Comparison of ENCODE assay signal across 14 mouse cellular contexts in the genomic region with DNA sequence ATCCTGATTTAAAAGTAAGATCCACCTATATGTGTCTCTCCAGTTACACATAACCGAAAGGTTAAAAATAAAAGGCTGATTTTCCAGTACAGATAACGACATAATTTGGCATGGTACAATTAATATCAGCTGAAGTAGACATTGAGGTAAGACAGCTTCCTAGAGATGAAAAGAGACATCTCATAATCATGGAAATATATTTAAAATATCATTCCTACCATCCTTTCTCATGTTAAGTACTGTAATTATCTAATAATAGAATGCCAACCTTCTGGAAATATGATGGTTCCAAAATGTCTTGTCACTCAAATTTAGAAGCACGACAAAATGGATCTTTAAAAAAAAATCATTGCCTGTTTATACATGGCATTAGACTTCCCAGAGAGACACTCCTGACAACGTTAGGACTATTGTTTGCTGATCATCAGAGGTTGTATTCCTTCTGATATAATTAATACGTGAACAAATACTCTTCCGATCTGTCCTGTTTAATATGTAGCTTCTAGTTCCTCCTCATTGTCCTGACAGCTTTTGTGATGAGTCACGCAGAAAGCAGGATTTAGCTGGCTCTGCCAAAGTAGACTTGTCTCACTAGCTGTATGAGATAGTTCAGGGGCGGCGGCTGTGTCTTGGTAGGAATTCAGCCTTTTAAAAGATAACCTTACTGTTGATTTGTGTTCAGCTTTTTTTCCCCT. TPM values are rescaled to one million over a fixed set of nuclear protein-coding genes. Genes with fewer than 3 reads are reported as not detected.
DNase-seq lines count a peak whose midpoint lies in the region; ATAC-seq and TF ChIP-seq lines count a peak whose summit lies in the region.
"Had no signal": no experiment of that assay in that cellular context is flagged by ENCODE, and none has a peak within 500 bp of the region (broad histone marks: within the 10 kb centered on the region; RNA-seq: fewer than 3 reads in every experiment).

No protein-coding gene starts in this region.

- no peak for DNase-seq in forebrain, embryonic 10.5 days (ENCODE audit: extremely low spot score, low spot score)
- DNase-seq in hindbrain, postnatal 0 days (ENCODE audit: low spot score) = peak; percentile 12
- no peak for DNase-seq in hindbrain, embryonic 10.5 days (ENCODE audit: low spot score)
- DNase-seq in urinary bladder, postnatal 14 days (ENCODE audit: low spot score) = peak; percentile 26
- no peak for DNase-seq in urinary bladder, postnatal 10 days (ENCODE audit: low spot score)
- DNase-seq in embryo, embryonic 10 days (ENCODE audit: low spot score) = no peak
- DNase-seq: cerebellum, adult 11 months; embryo, embryonic 11 days; kidney, adult 11 months; thymus, postnatal 14 days had no signal

- H3K4me3 ChIP-seq in forebrain, embryonic 16.5 days (replicated peaks; ENCODE audit: low read length) = no peak overlapping the region
- no peak overlapping the region for H3K4me3 ChIP-seq in forebrain, embryonic 10.5 days
- no peak overlapping the region for H3K4me3 ChIP-seq in hindbrain, postnatal 0 days (ENCODE audit: low read length)
- H3K4me3 ChIP-seq in hindbrain, embryonic 10.5 days = no peak overlapping the region
- H3K4me3 ChIP-seq in kidney, embryonic 14.5 days (ENCODE audit: low read length) = no peak overlapping the region

- WGBS in forebrain, embryonic 16.5 days = 55% methylated on average over 9 of the region's 9 CpGs
- WGBS in forebrain, embryonic 10.5 days = 86% methylated on average over 9 of the region's 9 CpGs
- WGBS in hindbrain, postnatal 0 days = 65% methylated on average over 9 of the region's 9 CpGs
- 90% methylated on average over 9 of the region's 9 CpGs for WGBS in hindbrain, embryonic 10.5 days
- 84% methylated on average over 9 of the region's 9 CpGs for WGBS in kidney, embryonic 14.5 days

- H3K4me2 ChIP-seq in forebrain, embryonic 16.5 days (ENCODE audit: low read length) = no peak overlapping the region
- no peak overlapping the region for H3K4me2 ChIP-seq in hindbrain, postnatal 0 days (ENCODE audit: low read depth, low read length)
- H3K4me2 ChIP-seq in kidney, embryonic 14.5 days (replicated peaks; ENCODE audit: low read depth, low read length) = no peak overlapping the region

- no peak overlapping the region for H3K27ac ChIP-seq in forebrain, embryonic 16.5 days (ENCODE audit: low read length)
- no peak overlapping the region for H3K27ac ChIP-seq in forebrain, embryonic 10.5 days
- H3K27ac ChIP-seq in hindbrain, postnatal 0 days = no peak overlapping the region
- H3K27ac ChIP-seq in hindbrain, embryonic 10.5 days = no peak overlapping the region
- no peak overlapping the region for H3K27ac ChIP-seq in kidney, embryonic 14.5 days (ENCODE audit: low read depth, low read length)
- H3K27ac ChIP-seq: liver, embryonic 14.5 days had no signal

- no peaks in the 10 kb centered on the region for H3K27me3 ChIP-seq in forebrain, embryonic 16.5 days (replicated peaks; ENCODE audit: control insufficient read depth, insufficient read depth, low read length)
- no peaks in the 10 kb centered on the region for H3K27me3 ChIP-seq in forebrain, embryonic 10.5 days (ENCODE audit: poor library complexity, severe bottlenecking)
- no peaks in the 10 kb centered on the region for H3K27me3 ChIP-seq in hindbrain, postnatal 0 days (ENCODE audit: insufficient read depth, low read length)
- H3K27me3 ChIP-seq in hindbrain, embryonic 10.5 days (ENCODE audit: insufficient read depth, poor library complexity, severe bottlenecking) = no peaks in the 10 kb centered on the region
- H3K27me3 ChIP-seq in kidney, embryonic 14.5 days (ENCODE audit: control insufficient read depth, insufficient read depth, low read length) = no peaks in the 10 kb centered on the region

- H3K9ac ChIP-seq in forebrain, embryonic 16.5 days (replicated peaks; ENCODE audit: low read depth, low read length) = no peak overlapping the region
- H3K9ac ChIP-seq in hindbrain, postnatal 0 days (replicated peaks; ENCODE audit: low read length) = no peak overlapping the region
- no peak overlapping the region for H3K9ac ChIP-seq in kidney, embryonic 14.5 days (ENCODE audit: low read depth, low read length)
- H3K9ac ChIP-seq: liver, embryonic 14.5 days had no signal

- H3K9me3 ChIP-seq in forebrain, embryonic 16.5 days (ENCODE audit: control insufficient read depth, low read length) = no peaks in the 10 kb centered on the region
- H3K9me3 ChIP-seq in forebrain, embryonic 10.5 days = no peaks in the 10 kb centered on the region
- H3K9me3 ChIP-seq in hindbrain, postnatal 0 days (ENCODE audit: low read length) = no peaks in the 10 kb centered on the region
- no peaks in the 10 kb centered on the region for H3K9me3 ChIP-seq in hindbrain, embryonic 10.5 days
- H3K9me3 ChIP-seq in kidney, embryonic 14.5 days (ENCODE audit: control insufficient read depth, low read length) = no peaks in the 10 kb centered on the region

- peaks cover 3% of the 10 kb centered on the region; the same call in 1 of the 2 replicates for H3K4me1 ChIP-seq in forebrain, embryonic 16.5 days (replicated peaks; ENCODE audit: control insufficient read depth, insufficient read depth, low read length)
- peaks cover 8% of the 10 kb centered on the region for H3K4me1 ChIP-seq in forebrain, embryonic 10.5 days
- no peaks in the 10 kb centered on the region for H3K4me1 ChIP-seq in hindbrain, postnatal 0 days (ENCODE audit: insufficient read depth, low read length)
- H3K4me1 ChIP-seq in hindbrain, embryonic 10.5 days (replicated peaks) = peaks cover 6% of the 10 kb centered on the region; the same call in 1 of the 2 replicates
- H3K4me1 ChIP-seq in kidney, embryonic 14.5 days (ENCODE audit: control insufficient read depth, insufficient read depth, low read length) = no peaks in the 10 kb centered on the region

- peak; percentile 81 for ATAC-seq in forebrain, embryonic 16.5 days
- no peak for ATAC-seq in hindbrain, postnatal 0 days
- no peak for ATAC-seq in kidney, embryonic 14.5 days (ENCODE audit: low FRiP score, low TSS enrichment)
- ATAC-seq: CD4-positive, CD25-positive, alpha-beta regulatory T cell, adult 4 months had no signal

- TF ChIP-seq CTCF in hindbrain, postnatal 0 days (IDR thresholded peaks at IDR 0.05; ENCODE audit: low read depth) = no peak

- no peaks in the 10 kb centered on the region for H3K36me3 ChIP-seq in forebrain, embryonic 16.5 days (ENCODE audit: control insufficient read depth, insufficient read depth)
- no peaks in the 10 kb centered on the region for H3K36me3 ChIP-seq in forebrain, embryonic 10.5 days (replicated peaks)
- H3K36me3 ChIP-seq in hindbrain, postnatal 0 days (ENCODE audit: insufficient read depth, low read length) = no peaks in the 10 kb centered on the region
- no peaks in the 10 kb centered on the region for H3K36me3 ChIP-seq in hindbrain, embryonic 10.5 days
- no peaks in the 10 kb centered on the region for H3K36me3 ChIP-seq in kidney, embryonic 14.5 days (ENCODE audit: control insufficient read depth, insufficient read depth, low read length)

RNA-seq across cellular contexts. Expression of a gene that starts 50.4 kb away (rescaled TPM):
- polyA plus RNA-seq in forebrain, embryonic 16.5 days (2015; fragmentation: Nextera tagmentation; extraction: Ambion mirVana) = 49.6 and 68.2 TPM in 2 replicates
- 44.8 and 47.6 TPM in 2 replicates for polyA plus RNA-seq in forebrain, embryonic 10.5 days (2016; fragmentation: Nextera tagmentation; extraction: Ambion mirVana)
- total RNA-seq in hindbrain, postnatal 0 days (2014; rRNA removed) = 23.0 and 31.3 TPM in 2 replicates
- 99.2 and 100 TPM in 2 replicates for polyA plus RNA-seq in hindbrain, postnatal 0 days (2015; fragmentation: Nextera tagmentation; extraction: Ambion mirVana)
- polyA plus RNA-seq in hindbrain, embryonic 10.5 days (2016; fragmentation: Nextera tagmentation; extraction: Ambion mirVana) = 47.6 and 54.3 TPM in 2 replicates
- 58.1 and 71.9 TPM in 2 replicates for polyA plus RNA-seq in kidney, embryonic 14.5 days (2014; fragmentation: Nextera tagmentation; extraction: Ambion mirVana)

Comparison
In these comparisons a context has a peak if more than half of its experiments do, and no peak if none do; other contexts are left out.
1. DNase-seq: peak in hindbrain, postnatal 0 days (single experiment) and urinary bladder, postnatal 14 days (single experiment); none in forebrain, embryonic 10.5 days (single experiment), hindbrain, embryonic 10.5 days (single experiment), urinary bladder, postnatal 10 days (single experiment) and embryo, embryonic 10 days (single experiment).